Mouse (Mus musculus): Measurements from ENCODE around the gene Zbtb49. TPM values are rescaled to one million over a fixed set of nuclear protein-coding genes. Genes with fewer than 3 reads are reported as not detected.

Zbtb49 gene
- total and polyA plus RNA-seq, 2 experiments from 2014 or later: 4.4 to 6.4 TPM

DNA sequence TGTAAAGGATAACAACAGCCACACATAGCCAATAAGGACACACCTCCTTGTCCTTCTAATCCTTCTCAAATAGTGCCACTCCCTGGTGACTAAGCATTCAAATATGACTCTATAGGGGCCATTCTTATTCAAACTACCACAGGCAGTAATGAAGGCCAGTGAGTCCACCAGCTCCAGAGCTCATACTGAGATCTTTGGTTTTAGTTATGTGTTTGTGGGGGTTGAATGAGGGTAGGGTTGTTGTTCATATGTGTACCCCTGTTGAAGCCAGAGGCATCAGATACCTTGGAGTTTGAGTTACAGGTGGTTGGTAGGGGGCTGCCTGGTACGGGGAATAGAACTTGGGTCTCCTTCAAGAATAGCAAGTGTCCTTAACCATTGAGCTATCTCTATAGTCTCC is 36.3 kb upstream of the Zbtb49 start:
- Histone ChIP-seq H3K27ac (ENCODE audit: low read depth) (no peak overlapping the region), H3K9me3 (replicated peaks; ENCODE audit: control insufficient read depth, low read length) (no peaks in the 10 kb centered on the region; the same call in 1 of the 2 replicates), H3K36me3 (replicated peaks; ENCODE audit: control insufficient read depth, insufficient read depth, low read length) (no peaks in the 10 kb centered on the region), H3K4me1 (ENCODE audit: control insufficient read depth, insufficient read depth) (peaks cover 4% of the 10 kb centered on the region), H3K4me3 (ENCODE audit: low read depth, low read length) (no peak overlapping the region), H3K9ac (replicated peaks; ENCODE audit: low read depth, low read length) (no peak overlapping the region), H3K4me2 (ENCODE audit: low read depth, low read length) (no peak overlapping the region), H3K27me3 (ENCODE audit: control insufficient read depth, insufficient read depth, low read length) (no peaks in the 10 kb centered on the region)
- TF ChIP-seq CTCF (IDR thresholded peaks at IDR 0.05; ENCODE audit: low read depth) (no peak), EP300 (IDR thresholded peaks at IDR 0.05; ENCODE audit: low read depth) (no peak)
- DNase-seq (ENCODE audit: low spot score): no peak
- 77% methylated on average over 1 of the region's 1 CpGs for WGBS
- no peak for ATAC-seq (ENCODE audit: insufficient read depth, low read depth)

DNA sequence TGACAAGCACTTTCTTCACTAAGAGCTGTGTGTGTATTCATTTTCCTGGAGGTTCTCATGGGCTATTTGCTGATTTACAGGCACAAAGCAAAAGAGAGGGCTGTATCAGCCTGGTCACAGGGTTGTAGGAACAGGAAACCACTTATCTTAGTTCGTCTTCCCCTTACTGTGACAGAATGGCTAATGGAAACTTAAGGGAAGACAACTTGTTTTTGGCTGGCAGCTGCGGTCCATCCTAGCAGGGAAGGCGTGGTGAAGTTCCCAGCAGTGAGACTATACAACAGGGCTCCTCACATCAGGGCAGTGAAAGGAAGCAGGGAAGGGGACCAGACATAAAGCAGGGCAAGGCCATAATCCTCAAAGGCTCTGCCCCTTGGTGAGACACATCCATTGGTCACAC is 35.4 kb upstream of the Zbtb49 start:
- H3K4me1 ChIP-seq (ENCODE audit: control insufficient read depth, insufficient read depth): no peaks in the 10 kb centered on the region; the same call in 1 of the 2 replicates
- WGBS: 38% methylated on average over 3 of the region's 3 CpGs
- TF ChIP-seq EP300 (IDR thresholded peaks at IDR 0.05; ENCODE audit: low read depth): no peak
- no peak for TF ChIP-seq CTCF (IDR thresholded peaks at IDR 0.05; ENCODE audit: low read depth)
- DNase-seq (ENCODE audit: low spot score): peak; percentile 25
- no peak overlapping the region for H3K4me2 ChIP-seq (ENCODE audit: low read depth, low read length)
- no peaks in the 10 kb centered on the region for H3K27me3 ChIP-seq (ENCODE audit: control insufficient read depth, insufficient read depth, low read length)
- no peaks in the 10 kb centered on the region; the same call in 1 of the 2 replicates for H3K9me3 ChIP-seq (replicated peaks; ENCODE audit: control insufficient read depth, low read length)
- ATAC-seq (ENCODE audit: insufficient read depth, low read depth): peak; percentile 43; the same call in 1 of the 2 replicates
- no peak overlapping the region for H3K9ac ChIP-seq (replicated peaks; ENCODE audit: low read depth, low read length)
- no peaks in the 10 kb centered on the region for H3K36me3 ChIP-seq (replicated peaks; ENCODE audit: control insufficient read depth, insufficient read depth, low read length)
- H3K4me3 ChIP-seq (ENCODE audit: low read depth, low read length): no peak overlapping the region
- no peak overlapping the region for H3K27ac ChIP-seq (ENCODE audit: low read depth)

- no peak overlapping the region for H3K4me3 ChIP-seq (ENCODE audit: low read depth, low read length)
- H3K36me3 ChIP-seq (replicated peaks; ENCODE audit: control insufficient read depth, insufficient read depth, low read length): no peaks in the 10 kb centered on the region
- peak; percentile 29; the same call in 1 of the 2 replicates for TF ChIP-seq CTCF (IDR thresholded peaks at IDR 0.05; ENCODE audit: low read depth)
- no peak for TF ChIP-seq EP300 (IDR thresholded peaks at IDR 0.05; ENCODE audit: low read depth)
- no peaks in the 10 kb centered on the region; the same call in 1 of the 2 replicates for H3K9me3 ChIP-seq (replicated peaks; ENCODE audit: control insufficient read depth, low read length)
- H3K9ac ChIP-seq (replicated peaks; ENCODE audit: low read depth, low read length): no peak overlapping the region
- H3K27me3 ChIP-seq (ENCODE audit: control insufficient read depth, insufficient read depth, low read length): no peaks in the 10 kb centered on the region
- DNase-seq (ENCODE audit: low spot score) (no peak), ATAC-seq (ENCODE audit: insufficient read depth, low read depth) (no peak)
- WGBS: 29% methylated on average over 4 of the region's 4 CpGs
- H3K4me1 ChIP-seq (ENCODE audit: control insufficient read depth, insufficient read depth): no peaks in the 10 kb centered on the region
- H3K4me2 ChIP-seq (ENCODE audit: low read depth, low read length): no peak overlapping the region
- H3K27ac ChIP-seq (ENCODE audit: low read depth): no peak overlapping the region
Measured at GRCm38 (mm10) chr5:38255195-38255594, 34.9 kb upstream of the Zbtb49 start.

- no peak overlapping the region for H3K27ac ChIP-seq (ENCODE audit: low read depth)
- H3K9me3 ChIP-seq (replicated peaks; ENCODE audit: control insufficient read depth, low read length): no peaks in the 10 kb centered on the region
- DNase-seq (ENCODE audit: low spot score) (no peak), ATAC-seq (ENCODE audit: insufficient read depth, low read depth) (no peak)
- WGBS: 79% methylated on average over 6 of the region's 6 CpGs
- H3K27me3 ChIP-seq (ENCODE audit: control insufficient read depth, insufficient read depth, low read length): no peaks in the 10 kb centered on the region
- H3K4me2 ChIP-seq (ENCODE audit: low read depth, low read length): no peak overlapping the region
- H3K4me3 ChIP-seq (ENCODE audit: low read depth, low read length): no peak overlapping the region
- H3K9ac ChIP-seq (replicated peaks; ENCODE audit: low read depth, low read length): no peak overlapping the region
- no peaks in the 10 kb centered on the region for H3K4me1 ChIP-seq (ENCODE audit: control insufficient read depth, insufficient read depth)
- no peaks in the 10 kb centered on the region for H3K36me3 ChIP-seq (replicated peaks; ENCODE audit: control insufficient read depth, insufficient read depth, low read length)
- TF ChIP-seq EP300 (IDR thresholded peaks at IDR 0.05; ENCODE audit: low read depth): no peak
- TF ChIP-seq CTCF (IDR thresholded peaks at IDR 0.05; ENCODE audit: low read depth): no peak
Measured at GRCm38 (mm10) chr5:38241966-38242365, 21.7 kb upstream of the Zbtb49 start.

DNA sequence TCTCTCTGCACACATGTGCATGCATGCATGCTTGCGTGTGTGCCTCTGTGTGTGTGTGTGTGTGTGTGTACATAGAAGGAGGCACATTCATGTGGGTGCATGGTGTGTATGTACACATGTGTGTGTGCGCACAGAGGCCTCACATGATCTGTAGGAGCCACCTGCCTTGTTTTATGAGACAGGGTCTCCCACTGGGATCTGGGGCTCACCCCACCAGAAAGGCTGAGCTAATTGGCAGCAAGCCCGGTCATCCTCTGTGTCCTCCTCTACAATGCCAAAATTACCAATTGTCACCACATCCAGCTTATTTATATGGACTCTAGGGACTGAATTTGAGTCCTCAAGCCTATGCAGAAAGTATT is 21.2 kb upstream of the Zbtb49 start:
- TF ChIP-seq CTCF (IDR thresholded peaks at IDR 0.05; ENCODE audit: low read depth): no peak
- TF ChIP-seq EP300 (IDR thresholded peaks at IDR 0.05; ENCODE audit: low read depth): no peak
- H3K27me3 ChIP-seq (ENCODE audit: control insufficient read depth, insufficient read depth, low read length): no peaks in the 10 kb centered on the region
- H3K4me2 ChIP-seq (ENCODE audit: low read depth, low read length): no peak overlapping the region
- WGBS: 82% methylated on average over 3 of the region's 3 CpGs
- H3K9me3 ChIP-seq (replicated peaks; ENCODE audit: control insufficient read depth, low read length): no peaks in the 10 kb centered on the region
- H3K36me3 ChIP-seq (replicated peaks; ENCODE audit: control insufficient read depth, insufficient read depth, low read length): no peaks in the 10 kb centered on the region
- ATAC-seq (ENCODE audit: insufficient read depth, low read depth) (no peak), DNase-seq (ENCODE audit: low spot score) (no peak)
- no peak overlapping the region for H3K27ac ChIP-seq (ENCODE audit: low read depth)
- no peaks in the 10 kb centered on the region for H3K4me1 ChIP-seq (ENCODE audit: control insufficient read depth, insufficient read depth)
- H3K9ac ChIP-seq (replicated peaks; ENCODE audit: low read depth, low read length): no peak overlapping the region
- H3K4me3 ChIP-seq (ENCODE audit: low read depth, low read length): no peak overlapping the region

DNA sequence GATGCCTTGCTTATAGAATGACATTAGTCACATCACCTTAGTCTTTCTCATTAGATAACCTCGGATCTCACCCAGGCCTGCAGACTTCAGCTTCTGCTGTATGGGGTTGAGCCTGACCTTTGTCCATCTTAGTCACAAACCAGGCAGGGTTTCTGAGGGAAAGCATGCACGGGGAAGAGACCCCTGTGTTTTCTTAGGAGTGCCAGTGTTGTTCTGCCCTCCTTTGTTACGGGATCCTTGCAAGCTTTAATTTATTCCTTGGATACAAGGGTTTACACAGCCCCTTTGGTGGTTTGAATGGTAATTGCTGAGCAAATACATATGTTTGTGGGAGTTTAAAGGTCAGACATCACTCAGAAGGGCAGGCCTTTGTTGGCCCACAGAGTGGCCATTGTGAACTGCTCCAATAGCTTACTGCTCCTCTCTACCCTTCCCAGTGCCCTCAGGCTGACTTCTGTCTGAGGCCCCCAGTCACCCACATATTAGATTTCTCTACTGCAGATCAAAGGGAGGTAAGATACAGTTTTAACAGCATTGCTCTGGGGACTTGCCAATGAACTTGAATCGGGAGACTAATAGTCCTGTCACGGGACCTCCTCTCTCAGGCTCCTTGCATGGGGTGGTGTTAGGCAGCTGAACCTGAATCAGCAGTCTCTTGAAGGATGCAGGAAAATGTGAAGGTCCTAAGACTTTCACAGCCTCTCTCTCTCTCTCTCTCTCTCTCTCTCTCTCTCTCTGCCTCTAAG is 20.6 kb upstream of the Zbtb49 start:
- no peak overlapping the region for H3K9ac ChIP-seq (replicated peaks; ENCODE audit: low read depth, low read length)
- no peaks in the 10 kb centered on the region for H3K4me1 ChIP-seq (ENCODE audit: control insufficient read depth, insufficient read depth)
- no peak overlapping the region for H3K27ac ChIP-seq (ENCODE audit: low read depth)
- H3K4me3 ChIP-seq (ENCODE audit: low read depth, low read length): no peak overlapping the region
- ATAC-seq (ENCODE audit: insufficient read depth, low read depth): no peak
- no peak overlapping the region for H3K4me2 ChIP-seq (ENCODE audit: low read depth, low read length)
- H3K27me3 ChIP-seq (ENCODE audit: control insufficient read depth, insufficient read depth, low read length): no peaks in the 10 kb centered on the region
- no peak for DNase-seq (ENCODE audit: low spot score)
- H3K9me3 ChIP-seq (replicated peaks; ENCODE audit: control insufficient read depth, low read length): no peaks in the 10 kb centered on the region
- no peaks in the 10 kb centered on the region for H3K36me3 ChIP-seq (replicated peaks; ENCODE audit: control insufficient read depth, insufficient read depth, low read length)
- 66% methylated on average over 5 of the region's 5 CpGs for WGBS
- TF ChIP-seq CTCF (IDR thresholded peaks at IDR 0.05; ENCODE audit: low read depth): no peak

All from heart, postnatal 0 days (tissue).